Mouse (Mus musculus): ENCODE results near the gene Myh9.

DNA sequence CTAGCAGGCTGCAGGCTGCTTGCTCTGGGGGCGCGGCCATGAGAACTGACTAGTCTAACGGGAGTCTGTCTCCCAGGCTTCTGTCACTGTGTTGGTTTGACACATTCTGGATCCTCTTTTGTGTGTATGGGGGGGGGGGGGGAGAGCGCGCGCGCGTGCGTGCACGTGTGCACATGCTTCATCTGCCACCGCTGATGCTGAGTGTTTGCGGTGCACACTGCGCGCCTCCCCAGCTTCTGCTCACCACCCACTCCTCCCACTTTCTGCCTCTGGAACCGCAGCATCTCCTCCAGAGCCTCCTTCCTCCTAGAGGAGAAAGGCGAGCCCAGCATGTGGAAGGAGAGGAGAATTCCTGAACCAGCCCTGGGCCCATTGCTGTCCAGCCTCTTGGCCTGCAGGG, 81.9 kb downstream of the Myh9 start:
- TF ChIP-seq CTCF (IDR thresholded peaks at IDR 0.05; ENCODE audit: low read depth) (no peak), EP300 (optimal IDR thresholded peaks at IDR 0.05) (no peak)

Data from stomach, postnatal 0 days (tissue).